Mouse (Mus musculus): ENCODE measurements around the gene Gfpt1.

Gfpt1 gene

GRCm38 (mm10) chr6:87101281-87101954, 58.8 kb downstream of the Gfpt1 start:
- peak; percentile 86 for DNase-seq (ENCODE audit: low spot score)

GRCm38 (mm10) chr6:87101955-87102353, 59.3 kb downstream of the Gfpt1 start:
- no peak for DNase-seq (ENCODE audit: low spot score)

GRCm38 (mm10) chr6:87102421-87102911, 59.8 kb downstream of the Gfpt1 start:
- DNase-seq (ENCODE audit: low spot score) = no peak

- no peak for DNase-seq (ENCODE audit: low spot score)
Measured at GRCm38 (mm10) chr6:87103314-87103713, 60.7 kb downstream of the Gfpt1 start.

- DNase-seq (ENCODE audit: low spot score) = no peak
Measured at GRCm38 (mm10) chr6:87104123-87104796, 61.6 kb downstream of the Gfpt1 start, which contains the start of gene D6Ertd527e. Gene D6Ertd527e (plus strand): TSS chr6:87104746.

- no peak for DNase-seq (ENCODE audit: low spot score)
Measured at GRCm38 (mm10) chr6:87111493-87111892, 68.8 kb downstream of the Gfpt1 start.

- no peak for DNase-seq (ENCODE audit: low spot score)
Measured at GRCm38 (mm10) chr6:87112125-87112524, 69.5 kb downstream of the Gfpt1 start.

GRCm38 (mm10) chr6:87115981-87116380, 73.3 kb downstream of the Gfpt1 start:
- DNase-seq (ENCODE audit: low spot score) = no peak

GRCm38 (mm10) chr6:87116596-87116995, 74.0 kb downstream of the Gfpt1 start:
- DNase-seq (ENCODE audit: low spot score) = no peak

- DNase-seq (ENCODE audit: low spot score) = no peak
Measured at GRCm38 (mm10) chr6:87119066-87119837, 76.6 kb downstream of the Gfpt1 start.

- no peak for DNase-seq (ENCODE audit: low spot score)
Measured at GRCm38 (mm10) chr6:87119975-87120374, 77.3 kb downstream of the Gfpt1 start.

GRCm38 (mm10) chr6:87120661-87121060, 78.0 kb downstream of the Gfpt1 start:
- DNase-seq (ENCODE audit: low spot score) = no peak

- no peak for DNase-seq (ENCODE audit: low spot score)
Measured at GRCm38 (mm10) chr6:87121961-87122360, 79.3 kb downstream of the Gfpt1 start.

GRCm38 (mm10) chr6:87123406-87123805, 80.8 kb downstream of the Gfpt1 start:
- no peak for DNase-seq (ENCODE audit: low spot score)

GRCm38 (mm10) chr6:87123973-87124372, 81.3 kb downstream of the Gfpt1 start:
- DNase-seq (ENCODE audit: low spot score) = no peak

GRCm38 (mm10) chr6:87127049-87127753, 84.6 kb downstream of the Gfpt1 start:
- DNase-seq (ENCODE audit: low spot score) = no peak

GRCm38 (mm10) chr6:87129861-87130260, 87.2 kb downstream of the Gfpt1 start:
- DNase-seq (ENCODE audit: low spot score) = no peak

- DNase-seq (ENCODE audit: low spot score) = no peak
Measured at GRCm38 (mm10) chr6:87130628-87131027, 88.0 kb downstream of the Gfpt1 start.

GRCm38 (mm10) chr6:87131078-87131477, 88.4 kb downstream of the Gfpt1 start:
- no peak for DNase-seq (ENCODE audit: low spot score)

GRCm38 (mm10) chr6:87133520-87133919, 90.9 kb downstream of the Gfpt1 start:
- no peak for DNase-seq (ENCODE audit: low spot score)

- DNase-seq (ENCODE audit: low spot score) = peak; percentile 13
Measured at GRCm38 (mm10) chr6:87133966-87134546, 91.4 kb downstream of the Gfpt1 start.

- DNase-seq (ENCODE audit: low spot score) = no peak
Measured at GRCm38 (mm10) chr6:87138479-87138878, 95.8 kb downstream of the Gfpt1 start.

All from left cerebral cortex, adult 11 months (tissue).